Mouse (Mus musculus) thymus, adult 2 months (tissue): Measurements from ENCODE around the gene Kmt2e.
A peak's percentile ranks its signal among the peaks of the same experiment; 100 is the strongest.

Experiments used
- CTCF ChIP-seq: fragments of 200-500 bp; IDR thresholded peaks from 2 replicates; pipeline ENCODE4 v1.5.1; 2012; ENCODE audit warnings: mild to moderate bottlenecking, control low read depth, low read length, moderate library complexity, borderline replicate concordance; ENCODE audit not compliant: control insufficient read depth, poor library complexity, insufficient read depth; ENCODE audit errors: extremely low read depth
- POLR2A ChIP-seq: fragments of 200-500 bp; IDR thresholded peaks from 2 replicates; pipeline ENCODE4 v1.6.1; 2012; ENCODE audit warnings: mild to moderate bottlenecking, low read length, control low read depth, moderate library complexity; ENCODE audit not compliant: control insufficient read depth, poor library complexity, insufficient read depth; ENCODE audit errors: extremely low read depth

GRCm38 (mm10) chr5:23418147-23418781, 16.0 kb upstream of the Kmt2e start:
- TF ChIP-seq POLR2A: peak; percentile 98
- TF ChIP-seq CTCF: peak; percentile 38; the same call in 1 of the 2 replicates
